In the genomic region with DNA sequence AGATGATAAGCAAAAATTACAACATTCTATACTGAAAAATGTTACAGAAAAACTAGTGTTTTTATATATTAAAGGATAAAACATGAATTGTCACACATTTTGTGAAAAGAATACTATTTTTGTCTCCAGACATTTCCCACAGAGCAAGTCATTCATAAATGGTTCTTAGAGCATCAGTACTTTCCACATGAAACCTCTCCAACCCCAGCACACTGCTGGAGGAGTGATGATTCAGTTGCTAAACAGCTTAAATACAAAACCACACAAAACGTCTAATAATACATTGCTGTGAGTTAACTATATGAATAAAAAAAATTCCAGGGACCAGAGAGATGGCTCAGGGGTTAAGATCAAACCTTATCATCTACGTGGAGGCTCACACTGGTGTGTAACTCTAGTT, we compare ENCODE assay signal across 26 mouse cellular contexts. TPM values are rescaled to one million over a fixed set of nuclear protein-coding genes. Genes with fewer than 3 reads are reported as not detected.
DNase-seq lines count a peak whose midpoint lies in the region; ATAC-seq lines count a peak whose summit lies in the region.
"Had no signal": no experiment of that assay in that cellular context is flagged by ENCODE, and none has a peak within 500 bp of the region (broad histone marks: within the 10 kb centered on the region; RNA-seq: fewer than 3 reads in every experiment).

No protein-coding gene starts in this region.

- WGBS in hindbrain, embryonic 11.5 days: 69% methylated on average over 2 of the region's 2 CpGs

- no peaks in the 10 kb centered on the region for H3K27me3 ChIP-seq in hindbrain, embryonic 11.5 days (ENCODE audit: control insufficient read depth, insufficient read depth, low read length)
- H3K27me3 ChIP-seq: CH12.LX; embryonic facial prominence, embryonic 12.5 days; forebrain, embryonic 12.5 days; Patski had no signal

- no peak for ATAC-seq in hindbrain, embryonic 11.5 days (ENCODE audit: low FRiP score)
- ATAC-seq: activated CD4-positive, CD25-positive, alpha-beta regulatory T cell, adult 4 months; CD4-positive, CD25-positive, alpha-beta regulatory T cell, adult 4 months; forebrain, embryonic 14.5 days; forebrain, embryonic 16.5 days; Patski had no signal

- H3K4me1 ChIP-seq in hindbrain, embryonic 11.5 days (replicated peaks; ENCODE audit: control insufficient read depth, insufficient read depth, low read length): no peaks in the 10 kb centered on the region
- H3K4me1 ChIP-seq: embryonic facial prominence, embryonic 10.5 days; embryonic facial prominence, embryonic 12.5 days; forebrain, embryonic 12.5 days had no signal

- no peak overlapping the region for H3K4me2 ChIP-seq in hindbrain, embryonic 11.5 days (replicated peaks; ENCODE audit: low read depth, low read length)
- H3K4me2 ChIP-seq: embryonic facial prominence, embryonic 12.5 days; forebrain, embryonic 12.5 days had no signal

- H3K36me3 ChIP-seq in hindbrain, embryonic 11.5 days (ENCODE audit: control insufficient read depth, insufficient read depth, low read length): no peaks in the 10 kb centered on the region
- H3K36me3 ChIP-seq: embryonic facial prominence, embryonic 10.5 days; embryonic facial prominence, embryonic 12.5 days had no signal

- H3K9ac ChIP-seq in hindbrain, embryonic 11.5 days (ENCODE audit: low read depth, low read length): no peak overlapping the region
- H3K9ac ChIP-seq: embryonic facial prominence, embryonic 12.5 days; forebrain, embryonic 12.5 days had no signal

- H3K27ac ChIP-seq in hindbrain, embryonic 11.5 days (ENCODE audit: low read depth, low read length): no peak overlapping the region
- H3K27ac ChIP-seq: embryonic facial prominence, embryonic 10.5 days; embryonic facial prominence, embryonic 12.5 days; forebrain, embryonic 10.5 days; forebrain, embryonic 12.5 days had no signal

- peak; percentile 67 for DNase-seq in 3T3-L1 (ENCODE audit: low read depth, low spot score)
- peak; percentile 15 for DNase-seq in Muller cell, postnatal 12 days (ENCODE audit: inconsistent ontology term)
- DNase-seq in brain, adult 2 months (ENCODE audit: low read depth, low spot score): peak; percentile 43
- DNase-seq in hindbrain, embryonic 11.5 days (ENCODE audit: low spot score): no peak
- no peak for DNase-seq in layer of hippocampus, postnatal 36 days
- DNase-seq in frontal cortex, adult 2 months (ENCODE audit: extremely low spot score in 1 of 2, low spot score in 1 of 2): no peak
- DNase-seq: adrenal gland, adult 8-10 months; adrenal gland, postnatal 14 days; B cell, adult 2 months; cerebellum, adult 11-12 months; cerebellum, adult 2 months; cerebellum, adult 9-10 months; cerebellum, postnatal 10 days; cerebellum, postnatal 25 days had no signal

- H3K9me3 ChIP-seq in hindbrain, embryonic 11.5 days (ENCODE audit: control insufficient read depth, low read length): no peaks in the 10 kb centered on the region
- H3K9me3 ChIP-seq: embryonic facial prominence, embryonic 10.5 days; embryonic facial prominence, embryonic 12.5 days; forebrain, embryonic 10.5 days; forebrain, embryonic 12.5 days; G1E had no signal

- H3K4me3 ChIP-seq in hindbrain, embryonic 11.5 days (ENCODE audit: low read depth, low read length): no peak overlapping the region
- H3K4me3 ChIP-seq: embryonic facial prominence, embryonic 10.5 days; embryonic facial prominence, embryonic 12.5 days; erythroblast, embryonic 14.5 days; forebrain, embryonic 10.5 days; forebrain, embryonic 12.5 days had no signal

RNA-seq across cellular contexts. Expression of a gene that starts 26.1 kb away (rescaled TPM):
- polyA plus RNA-seq in hindbrain, embryonic 11.5 days (2014; fragmentation: Nextera tagmentation; extraction: Ambion mirVana): 15.8 and 21.9 TPM in 2 replicates
- total RNA-seq in layer of hippocampus, postnatal 36 days (2021): 10 to 100 TPM; 87.5 to 91.3 TPM
- 168 and 180 TPM in 2 replicates for polyA plus RNA-seq in frontal cortex, adult 2 months (2012; rRNA removed)

RNA-seq across cellular contexts. Expression of a gene that starts 45.2 kb away (rescaled TPM):
- 40.4 and 43.4 TPM in 2 replicates for polyA plus RNA-seq in hindbrain, embryonic 11.5 days (2014; fragmentation: Nextera tagmentation; extraction: Ambion mirVana)
- total RNA-seq in layer of hippocampus, postnatal 36 days (2021): 10 to 100 TPM; 46.6 to 49.5 TPM
- polyA plus RNA-seq in frontal cortex, adult 2 months (2012; rRNA removed): 69.4 and 83.6 TPM in 2 replicates
- polyA plus RNA-seq: erythroblast, embryonic 14.5 days had no signal

Comparison
In these comparisons a context has a peak if more than half of its experiments do, and no peak if none do; other contexts are left out.
1. DNase-seq: peak in 3T3-L1 (single experiment), Muller cell, postnatal 12 days (single experiment) and brain, adult 2 months (single experiment); none in hindbrain, embryonic 11.5 days (single experiment), layer of hippocampus, postnatal 36 days (0 of 2) and frontal cortex, adult 2 months (0 of 2).